1 mouse cellular context compared by ENCODE assay signal in genomic region chr8:123474549-123474948, GRCm38 (mm10). TPM values are rescaled to one million over a fixed set of nuclear protein-coding genes. Genes with fewer than 3 reads are reported as not detected.
"Had no signal": no experiment of that assay in that cellular context is flagged by ENCODE, and none has a peak within 500 bp of the region (broad histone marks: within the 10 kb centered on the region; RNA-seq: fewer than 3 reads in every experiment).

No protein-coding gene starts in this region.

RNA-seq across cellular contexts. Expression of gene Dbndd1, which starts 40.7 kb away (rescaled TPM):
- total RNA-seq: megakaryocyte-erythroid progenitor cell, adult 5-6 weeks had no signal
